Mouse (Mus musculus): ENCODE measurements around the gene Cbfa2t2. TPM values are rescaled to one million over a fixed set of nuclear protein-coding genes. Genes with fewer than 3 reads are reported as not detected.

The Cbfa2t2 gene
- polyA plus RNA-seq, 1 experiment: 8.5 TPM

DNA sequence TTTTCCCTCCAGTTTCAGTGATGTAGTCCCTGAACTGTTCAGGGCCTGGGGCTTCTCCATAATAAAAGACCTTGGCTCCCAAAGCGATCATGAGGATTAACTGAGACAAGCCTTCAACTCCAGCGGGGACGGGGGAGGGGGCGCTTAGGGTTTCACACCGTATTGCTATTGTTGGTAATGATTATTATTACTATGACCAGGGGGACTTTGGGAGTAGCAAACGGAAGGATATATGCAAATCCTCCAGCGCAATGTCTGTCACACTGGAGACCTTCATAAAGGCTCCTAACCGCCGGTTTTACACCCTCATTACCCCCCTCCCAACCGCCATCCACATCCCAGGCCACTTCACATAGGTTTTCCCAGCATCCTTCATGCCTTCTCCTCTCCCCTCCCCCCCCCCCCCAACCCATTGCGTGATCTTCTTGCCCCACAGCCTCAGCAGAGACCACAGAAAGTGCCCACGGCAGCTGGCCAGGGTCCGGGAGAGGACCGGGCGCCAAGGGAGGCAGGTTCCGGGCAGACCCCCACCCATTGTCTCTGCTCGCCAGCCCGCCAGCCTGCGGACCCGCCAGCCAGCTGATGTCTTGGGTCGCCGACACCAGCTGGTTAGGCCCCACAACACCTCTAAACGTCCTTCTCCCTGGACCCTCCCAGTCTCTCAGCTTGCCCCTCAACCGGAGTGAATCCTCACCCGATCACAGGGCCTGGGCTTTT is 9.9 kb upstream of the Cbfa2t2 start:
- TF ChIP-seq MYOD1 (IDR thresholded peaks at IDR 0.05; ENCODE audit: control insufficient read depth, insufficient read length, low read depth) (no peak), CEBPB (IDR thresholded peaks at IDR 0.05; ENCODE audit: low read depth) (no peak), CTCF (IDR thresholded peaks at IDR 0.05; ENCODE audit: control insufficient read depth, insufficient read depth, insufficient read length) (no peak), USF1 (IDR thresholded peaks at IDR 0.05; ENCODE audit: low read depth) (no peak), MYOG (IDR thresholded peaks at IDR 0.05; ENCODE audit: control insufficient read depth, extremely low read depth, insufficient read length) (no peak), FOSL1 (IDR thresholded peaks at IDR 0.05; ENCODE audit: insufficient read depth, low read length, poor library complexity, severe bottlenecking) (no peak), MAX (IDR thresholded peaks at IDR 0.05) (no peak)
- H3K27me3 ChIP-seq (ENCODE audit: control insufficient read depth, insufficient read depth, insufficient read length): no peaks in the 10 kb centered on the region
- no peaks in the 10 kb centered on the region for H3K79me3 ChIP-seq (ENCODE audit: low read depth)
- H3K79me2 ChIP-seq (ENCODE audit: control insufficient read depth, insufficient read depth): no peaks in the 10 kb centered on the region
- H3K4me3 ChIP-seq (ENCODE audit: insufficient read depth, poor library complexity, severe bottlenecking): no peak overlapping the region
- no peaks in the 10 kb centered on the region for H3K36me3 ChIP-seq (ENCODE audit: control insufficient read depth, insufficient read depth)
- H3ac ChIP-seq (ENCODE audit: control insufficient read depth, insufficient read length, low read depth): no peak overlapping the region

- H3K79me2 ChIP-seq (ENCODE audit: control insufficient read depth, insufficient read depth): no peaks in the 10 kb centered on the region
- TF ChIP-seq FOSL1 (IDR thresholded peaks at IDR 0.05; ENCODE audit: insufficient read depth, low read length, poor library complexity, severe bottlenecking): no peak
- no peak for TF ChIP-seq USF1 (IDR thresholded peaks at IDR 0.05; ENCODE audit: low read depth)
- no peak for TF ChIP-seq MAX (IDR thresholded peaks at IDR 0.05)
- TF ChIP-seq CTCF (IDR thresholded peaks at IDR 0.05; ENCODE audit: control insufficient read depth, insufficient read depth, insufficient read length): no peak
- no peak for TF ChIP-seq MYOD1 (IDR thresholded peaks at IDR 0.05; ENCODE audit: control insufficient read depth, insufficient read length, low read depth)
- no peak for TF ChIP-seq CEBPB (IDR thresholded peaks at IDR 0.05; ENCODE audit: low read depth)
- no peak for TF ChIP-seq MYOG (IDR thresholded peaks at IDR 0.05; ENCODE audit: control insufficient read depth, extremely low read depth, insufficient read length)
- no peaks in the 10 kb centered on the region for H3K36me3 ChIP-seq (ENCODE audit: control insufficient read depth, insufficient read depth)
- no peaks in the 10 kb centered on the region for H3K79me3 ChIP-seq (ENCODE audit: low read depth)
- no peak overlapping the region for H3ac ChIP-seq (ENCODE audit: control insufficient read depth, insufficient read length, low read depth)
- no peak overlapping the region for H3K4me3 ChIP-seq (ENCODE audit: insufficient read depth, poor library complexity, severe bottlenecking)
- no peaks in the 10 kb centered on the region for H3K27me3 ChIP-seq (ENCODE audit: control insufficient read depth, insufficient read depth, insufficient read length)
Measured at GRCm38 (mm10) chr2:154426905-154427852, 9.1 kb upstream of the Cbfa2t2 start.

GRCm38 (mm10) chr2:154427853-154428360 is 8.4 kb upstream of the Cbfa2t2 start:
- Histone ChIP-seq H3K4me3 (ENCODE audit: insufficient read depth, poor library complexity, severe bottlenecking) (no peak overlapping the region), H3K36me3 (ENCODE audit: control insufficient read depth, insufficient read depth) (no peaks in the 10 kb centered on the region), H3K79me2 (ENCODE audit: control insufficient read depth, insufficient read depth) (no peaks in the 10 kb centered on the region), H3K27me3 (ENCODE audit: control insufficient read depth, insufficient read depth, insufficient read length) (no peaks in the 10 kb centered on the region), H3ac (ENCODE audit: control insufficient read depth, insufficient read length, low read depth) (no peak overlapping the region), H3K79me3 (ENCODE audit: low read depth) (no peaks in the 10 kb centered on the region)
- TF ChIP-seq FOSL1 (IDR thresholded peaks at IDR 0.05; ENCODE audit: insufficient read depth, low read length, poor library complexity, severe bottlenecking): no peak

- Histone ChIP-seq H3K27me3 (ENCODE audit: control insufficient read depth, insufficient read depth, insufficient read length) (no peaks in the 10 kb centered on the region), H3K36me3 (ENCODE audit: control insufficient read depth, insufficient read depth) (no peaks in the 10 kb centered on the region), H3ac (ENCODE audit: control insufficient read depth, insufficient read length, low read depth) (no peak overlapping the region), H3K4me3 (ENCODE audit: insufficient read depth, poor library complexity, severe bottlenecking) (no peak overlapping the region), H3K79me3 (ENCODE audit: low read depth) (no peaks in the 10 kb centered on the region), H3K79me2 (ENCODE audit: control insufficient read depth, insufficient read depth) (no peaks in the 10 kb centered on the region)
- TF ChIP-seq FOSL1 (IDR thresholded peaks at IDR 0.05; ENCODE audit: insufficient read depth, low read length, poor library complexity, severe bottlenecking) (no peak), MYOD1 (IDR thresholded peaks at IDR 0.05; ENCODE audit: control insufficient read depth, insufficient read length, low read depth) (no peak), MYOG (IDR thresholded peaks at IDR 0.05; ENCODE audit: control insufficient read depth, extremely low read depth, insufficient read length) (no peak), USF1 (IDR thresholded peaks at IDR 0.05; ENCODE audit: low read depth) (no peak), CEBPB (IDR thresholded peaks at IDR 0.05; ENCODE audit: low read depth) (no peak), MAX (IDR thresholded peaks at IDR 0.05) (no peak), CTCF (IDR thresholded peaks at IDR 0.05; ENCODE audit: control insufficient read depth, insufficient read depth, insufficient read length) (no peak)
Measured at GRCm38 (mm10) chr2:154430566-154430965, 5.7 kb upstream of the Cbfa2t2 start.

DNA sequence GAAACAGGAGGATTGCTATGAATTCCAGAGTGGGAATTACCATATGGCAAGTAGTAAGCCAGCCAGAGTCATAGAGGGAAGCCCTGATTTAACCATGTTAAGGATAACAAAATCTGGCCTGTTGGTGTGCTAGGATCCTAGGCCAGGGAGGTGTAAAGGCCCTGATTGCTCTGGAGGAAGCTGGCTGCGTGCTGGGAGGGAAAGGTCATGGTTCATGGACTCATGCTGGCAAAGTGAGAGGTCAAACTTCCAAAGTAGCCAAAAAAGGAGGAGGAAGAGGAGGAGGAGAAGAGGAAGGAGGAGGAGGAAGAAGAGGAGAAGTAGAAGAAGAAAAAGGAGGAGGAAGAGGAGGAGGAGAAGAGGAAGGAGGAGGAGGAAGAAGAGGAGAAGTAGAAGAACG is 3.6 kb upstream of the Cbfa2t2 start:
- H3K79me2 ChIP-seq (ENCODE audit: control insufficient read depth, insufficient read depth): peaks cover 13% of the 10 kb centered on the region
- H3K79me3 ChIP-seq (ENCODE audit: low read depth): peaks cover 9% of the 10 kb centered on the region
- H3K36me3 ChIP-seq (ENCODE audit: control insufficient read depth, insufficient read depth): no peaks in the 10 kb centered on the region
- no peak overlapping the region for H3K4me3 ChIP-seq (ENCODE audit: insufficient read depth, poor library complexity, severe bottlenecking)
- no peak overlapping the region for H3ac ChIP-seq (ENCODE audit: control insufficient read depth, insufficient read length, low read depth)
- TF ChIP-seq USF1 (IDR thresholded peaks at IDR 0.05; ENCODE audit: low read depth): no peak
- TF ChIP-seq FOSL1 (IDR thresholded peaks at IDR 0.05; ENCODE audit: insufficient read depth, low read length, poor library complexity, severe bottlenecking): no peak
- no peak for TF ChIP-seq MAX (IDR thresholded peaks at IDR 0.05)
- TF ChIP-seq CTCF (IDR thresholded peaks at IDR 0.05; ENCODE audit: control insufficient read depth, insufficient read depth, insufficient read length): no peak
- no peak for TF ChIP-seq CEBPB (IDR thresholded peaks at IDR 0.05; ENCODE audit: low read depth)
- no peak for TF ChIP-seq MYOD1 (IDR thresholded peaks at IDR 0.05; ENCODE audit: control insufficient read depth, insufficient read length, low read depth)
- TF ChIP-seq MYOG (IDR thresholded peaks at IDR 0.05; ENCODE audit: control insufficient read depth, extremely low read depth, insufficient read length): no peak
- no peaks in the 10 kb centered on the region for H3K27me3 ChIP-seq (ENCODE audit: control insufficient read depth, insufficient read depth, insufficient read length)

Data from C2C12 (cell line).